Mouse (Mus musculus): ENCODE data around the gene Dll1.

The Dll1 gene

GRCm38 (mm10) chr17:15325976-15326842 is 50.5 kb downstream of the Dll1 start:
- no peak for DNase-seq

GRCm38 (mm10) chr17:15323191-15323834 is 53.4 kb downstream of the Dll1 start:
- no peak for DNase-seq
